Comparison of ENCODE assay signal across 11 mouse cellular contexts in the genomic region with DNA sequence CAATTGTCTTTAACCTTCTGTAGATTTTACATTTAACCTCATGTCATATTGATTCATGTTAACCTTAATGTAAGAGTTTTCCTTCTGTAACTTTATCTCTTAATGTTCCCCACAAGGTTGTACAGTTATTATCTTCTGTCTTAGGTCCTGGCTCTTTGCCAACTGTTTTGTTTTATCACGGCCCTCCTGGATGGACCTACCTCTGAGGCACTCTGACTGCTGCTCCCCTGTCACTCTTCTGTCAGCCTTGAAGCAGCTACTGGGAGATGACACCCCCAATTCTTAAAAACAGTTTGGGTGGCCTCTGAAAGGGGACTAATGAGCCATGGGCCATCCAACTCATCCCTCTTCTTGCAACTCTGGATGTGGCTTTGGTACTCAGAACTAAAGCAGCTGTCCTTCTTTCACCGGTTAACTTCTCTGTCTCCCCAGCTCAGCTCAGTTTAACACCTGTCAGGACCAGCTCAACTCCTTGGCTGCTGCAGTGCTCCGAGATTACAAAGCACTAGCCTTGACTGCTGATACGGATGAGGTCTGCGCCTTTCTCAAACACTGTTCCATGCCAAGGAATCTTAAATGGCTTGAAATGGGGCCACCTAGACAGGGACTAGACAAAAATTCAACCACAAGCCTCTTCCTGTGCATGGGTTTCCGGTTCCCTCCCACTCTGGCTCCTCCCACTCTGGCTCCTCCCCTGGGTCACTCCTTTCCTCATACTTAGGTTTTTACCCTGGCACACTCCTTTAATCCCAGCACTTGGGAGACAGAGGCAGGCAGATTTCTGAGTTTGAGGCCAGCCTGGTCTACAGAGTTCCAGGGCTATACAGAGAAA. TPM values are rescaled to one million over a fixed set of nuclear protein-coding genes. Genes with fewer than 3 reads are reported as not detected.
DNase-seq lines count a peak whose midpoint lies in the region; ATAC-seq lines count a peak whose summit lies in the region.
"Had no signal": no experiment of that assay in that cellular context is flagged by ENCODE, and none has a peak within 500 bp of the region (broad histone marks: within the 10 kb centered on the region; RNA-seq: fewer than 3 reads in every experiment).

No protein-coding gene starts in this region.

- no peak for ATAC-seq in lung, embryonic 15.5 days (ENCODE audit: borderline replicate concordance, extremely low read depth, low FRiP score, low TSS enrichment)
- ATAC-seq in granulocyte monocyte progenitor cell, adult 5-6 weeks (replicated peaks; ENCODE audit: poor library complexity, severe bottlenecking) = peak; percentile 100
- ATAC-seq in megakaryocyte progenitor cell, adult 5-6 weeks (replicated peaks; ENCODE audit: poor library complexity) = peak; percentile 100

- H3K4me1 ChIP-seq in lung, embryonic 15.5 days = no peaks in the 10 kb centered on the region
- H3K4me1 ChIP-seq: embryonic facial prominence, embryonic 12.5 days had no signal

- H3K4me2 ChIP-seq in lung, embryonic 15.5 days = no peak overlapping the region
- H3K4me2 ChIP-seq: embryonic facial prominence, embryonic 12.5 days; midbrain, embryonic 11.5 days had no signal

- H3K9me3 ChIP-seq in lung, embryonic 15.5 days = no peaks in the 10 kb centered on the region
- H3K9me3 ChIP-seq: embryonic facial prominence, embryonic 12.5 days had no signal

- H3K9ac ChIP-seq in lung, embryonic 15.5 days = no peak overlapping the region
- H3K9ac ChIP-seq: embryonic facial prominence, embryonic 12.5 days had no signal

- no peaks in the 10 kb centered on the region for H3K27me3 ChIP-seq in lung, embryonic 15.5 days
- H3K27me3 ChIP-seq: embryonic facial prominence, embryonic 12.5 days had no signal

- 47% methylated on average over 6 of the region's 6 CpGs for WGBS in lung, embryonic 15.5 days

- no peak overlapping the region for H3K4me3 ChIP-seq in lung, embryonic 15.5 days
- H3K4me3 ChIP-seq: embryonic facial prominence, embryonic 12.5 days had no signal

- H3K27ac ChIP-seq in lung, embryonic 15.5 days = peak overlapping the region; percentile 21; the same call in 1 of the 2 replicates
- H3K27ac ChIP-seq: embryonic facial prominence, embryonic 12.5 days; kidney, postnatal 0 days had no signal

- no peak for DNase-seq in lung, postnatal 25 days (ENCODE audit: low spot score)
- no peak for DNase-seq in embryo, embryonic 11 days
- DNase-seq in frontal cortex, postnatal 10 days (ENCODE audit: low spot score in 2 of 2) = no peak
- DNase-seq in left cerebral cortex, postnatal 36 days (ENCODE audit: low spot score in 2 of 2) = no peak
- DNase-seq in cerebellum, adult 11 months = no peak

- no peaks in the 10 kb centered on the region for H3K36me3 ChIP-seq in lung, embryonic 15.5 days
- H3K36me3 ChIP-seq: embryonic facial prominence, embryonic 12.5 days had no signal

- intact Hi-C loops in left cerebral cortex, postnatal 36 days (cut with DNase I) = no loop called here

RNA-seq across cellular contexts. Expression of gene Gng2, which starts 47.7 kb away (rescaled TPM):
- 71.5 and 73.0 TPM in 2 replicates for polyA plus RNA-seq in lung, embryonic 15.5 days (2015; fragmentation: Nextera tagmentation; extraction: Ambion mirVana)
- total RNA-seq in granulocyte monocyte progenitor cell, adult 5-6 weeks (2014; fragmentation: Nextera tagmentation) = 24.8 and 36.0 TPM in 2 replicates
- total RNA-seq in granulocyte monocyte progenitor cell, adult 5-6 weeks (2017) = 25.9 and 52.6 TPM in 2 replicates
- total RNA-seq in megakaryocyte progenitor cell, adult 5-6 weeks (2015) = 47.7 and 53.6 TPM in 2 replicates
- 32.1 and 67.0 TPM in 2 replicates for total RNA-seq in megakaryocyte progenitor cell, adult 5-6 weeks (2017)
- 100 to 1,000 TPM; 210 to 214 TPM for total RNA-seq in left cerebral cortex, postnatal 36 days (2021)
